Mouse (Mus musculus): ENCODE data around the gene Tcfl5. TPM values are rescaled to one million over a fixed set of nuclear protein-coding genes. Genes with fewer than 3 reads are reported as not detected.
A peak's percentile ranks its signal among the peaks of the same experiment; 100 is the strongest.

Gene Tcfl5
- 2.0 TPM in 1 of 2 replicates, not detected in the other for polyA plus RNA-seq (2011; ENCODE audit: insufficient read depth, insufficient read length, low replicate concordance, missing spikeins)

DNA sequence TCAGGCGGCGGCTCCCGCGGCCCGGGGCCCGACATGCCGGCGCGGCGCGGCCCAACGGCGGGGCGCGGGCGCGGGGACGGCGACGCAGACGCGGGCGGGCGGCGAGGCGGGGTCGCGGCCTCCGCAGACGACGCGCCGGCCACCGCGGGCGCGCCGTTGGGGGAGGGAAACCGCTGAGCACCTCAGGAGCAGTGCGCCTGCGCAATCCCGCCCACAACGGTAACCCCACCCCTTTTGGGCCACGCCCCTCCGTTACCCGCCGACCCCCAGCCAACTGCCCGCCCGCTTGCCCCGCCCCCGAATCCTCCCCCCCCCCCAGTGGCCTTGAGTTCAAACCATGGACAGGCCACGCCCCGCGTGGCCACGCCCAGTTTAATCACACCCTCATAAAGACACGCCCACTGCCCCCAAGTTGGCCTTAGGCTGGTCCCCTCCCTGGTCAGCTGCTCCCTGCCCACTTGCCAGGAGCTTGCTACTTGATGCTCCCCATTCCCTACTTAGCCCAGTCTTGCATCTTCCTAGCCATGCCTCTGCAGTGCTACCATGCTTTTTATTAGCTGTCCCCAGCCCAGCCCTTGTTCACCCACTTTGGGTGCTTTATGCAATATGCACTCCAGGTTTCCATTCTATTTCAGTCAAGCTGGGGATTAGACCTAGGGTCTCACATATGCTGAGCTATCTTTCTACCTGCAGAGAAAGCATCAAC, at the start of gene Tcfl5:
TSS of gene Tcfl5 (minus strand) at position 154 of the 706 bp plus-strand sequence.
- no peak within 1 kb of the TSS for H3K4me3 ChIP-seq (replicated peaks; ENCODE audit: control insufficient read depth, low read depth, low read length)
- H3K27ac ChIP-seq (ENCODE audit: control insufficient read depth, insufficient read depth, low read depth, low read length, poor library complexity), result no peak within 1 kb of the TSS
- WGBS, result 53% methylated on average over 48 of the region's 56 CpGs
- H3K4me1 ChIP-seq (ENCODE audit: control insufficient read depth, insufficient read depth, low read length), result no peaks in the 10 kb centered on the region
- no peak for TF ChIP-seq CTCF (IDR thresholded peaks at IDR 0.05; ENCODE audit: control insufficient read depth, insufficient read depth, low read length)
- no peak for TF ChIP-seq POLR2A (IDR thresholded peaks at IDR 0.05; ENCODE audit: borderline replicate concordance, control insufficient read depth, low read depth, low read length)

DNA sequence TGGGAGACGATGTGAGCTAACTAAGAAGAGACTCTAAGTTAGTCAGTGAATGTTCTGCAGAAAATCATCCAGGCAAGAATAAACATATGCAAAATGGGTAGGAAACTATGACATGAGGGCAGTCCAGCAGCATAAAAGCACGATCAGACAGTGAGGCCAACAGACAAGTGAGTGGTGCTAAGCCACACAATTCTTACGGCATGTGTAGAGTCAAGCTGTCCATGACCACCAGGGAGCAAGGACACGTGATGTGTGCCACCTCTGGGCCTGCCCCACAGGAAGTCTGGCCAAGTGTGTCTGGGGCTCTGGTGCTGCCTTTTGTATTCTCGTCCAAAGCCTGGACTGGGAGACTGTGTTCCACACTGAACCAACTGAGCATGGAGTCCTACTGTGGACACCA, 47.3 kb upstream of the Tcfl5 start:
- WGBS, result 36% methylated on average over 5 of the region's 5 CpGs
- TF ChIP-seq CTCF (IDR thresholded peaks at IDR 0.05; ENCODE audit: control insufficient read depth, insufficient read depth, low read length) (no peak), POLR2A (IDR thresholded peaks at IDR 0.05; ENCODE audit: borderline replicate concordance, control insufficient read depth, low read depth, low read length) (no peak)
- no peak overlapping the region for H3K27ac ChIP-seq (ENCODE audit: control insufficient read depth, insufficient read depth, low read depth, low read length, poor library complexity)
- H3K4me3 ChIP-seq (replicated peaks; ENCODE audit: control insufficient read depth, low read depth, low read length), result no peak overlapping the region
- peaks cover 2% of the 10 kb centered on the region for H3K4me1 ChIP-seq (ENCODE audit: control insufficient read depth, insufficient read depth, low read length)

DNA sequence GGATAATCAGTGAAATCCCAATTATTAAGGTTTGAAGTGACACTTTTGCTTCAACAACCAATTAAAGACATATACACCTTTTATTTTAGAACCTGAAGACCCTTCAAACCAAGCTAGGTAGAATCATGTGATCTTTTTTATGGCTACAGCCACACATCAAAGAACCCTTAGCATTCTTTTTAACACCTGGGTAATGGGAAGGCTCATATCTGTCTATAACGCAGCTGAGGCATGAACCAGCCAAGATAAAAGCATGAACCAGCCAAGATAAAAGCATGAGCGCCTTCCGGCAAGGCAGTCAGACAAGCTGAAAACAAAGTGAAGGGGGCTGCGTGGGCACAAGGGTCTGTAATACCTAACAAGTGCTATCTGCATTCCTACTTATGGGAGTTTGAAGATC, 41.5 kb upstream of the Tcfl5 start:
- WGBS, result 77% methylated on average over 4 of the region's 4 CpGs
- Histone ChIP-seq H3K4me1 (ENCODE audit: control insufficient read depth, insufficient read depth, low read length) (no peaks in the 10 kb centered on the region), H3K27ac (ENCODE audit: control insufficient read depth, insufficient read depth, low read depth, low read length, poor library complexity) (no peak overlapping the region), H3K4me3 (replicated peaks; ENCODE audit: control insufficient read depth, low read depth, low read length) (no peak overlapping the region)
- TF ChIP-seq CTCF (IDR thresholded peaks at IDR 0.05; ENCODE audit: control insufficient read depth, insufficient read depth, low read length) (no peak), POLR2A (IDR thresholded peaks at IDR 0.05; ENCODE audit: borderline replicate concordance, control insufficient read depth, low read depth, low read length) (no peak)

DNA sequence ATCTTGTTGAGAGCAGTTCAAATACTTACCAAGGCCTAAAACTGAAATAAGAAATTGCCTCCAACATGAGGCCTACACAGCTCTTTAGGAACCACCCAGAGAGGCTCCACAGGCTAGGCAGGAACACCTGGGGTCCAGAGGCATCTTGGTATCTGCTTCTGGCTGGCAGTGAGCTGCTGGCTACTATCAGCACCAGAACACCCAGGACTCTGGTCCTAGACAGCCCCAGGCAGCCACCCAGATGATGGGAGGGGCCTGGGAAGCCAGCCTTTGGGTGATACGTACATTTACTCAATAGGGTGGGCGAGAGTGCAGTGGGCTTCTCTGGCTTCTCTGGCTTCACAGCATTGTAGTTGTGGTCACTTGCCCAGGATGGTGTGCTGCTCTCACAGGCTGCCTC, 41.0 kb upstream of the Tcfl5 start:
- 80% methylated on average over 2 of the region's 2 CpGs for WGBS
- no peak overlapping the region for H3K4me3 ChIP-seq (replicated peaks; ENCODE audit: control insufficient read depth, low read depth, low read length)
- H3K27ac ChIP-seq (ENCODE audit: control insufficient read depth, insufficient read depth, low read depth, low read length, poor library complexity), result peak overlapping the region; percentile 30; the same call in 1 of the 2 replicates

DNA sequence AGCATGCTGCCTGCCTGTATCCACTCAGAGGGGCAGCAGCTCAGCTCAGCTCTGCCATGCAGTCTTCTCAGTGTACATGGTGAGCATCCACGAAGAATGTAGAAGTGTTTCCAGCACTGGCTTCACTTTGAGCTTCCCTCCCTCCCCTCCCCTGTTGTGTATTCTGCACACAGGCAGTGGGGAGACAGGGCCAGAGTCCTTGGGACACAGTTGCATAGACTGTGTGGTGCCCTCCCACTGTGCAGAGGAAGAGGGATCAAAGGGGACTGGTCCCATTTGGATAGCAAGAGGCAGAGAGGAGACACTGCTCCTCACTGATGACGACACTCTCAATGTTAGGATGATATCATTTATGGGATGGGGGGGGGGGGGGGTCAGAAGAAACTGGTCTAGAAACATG, 38.7 kb upstream of the Tcfl5 start:
- no peak overlapping the region for H3K4me3 ChIP-seq (replicated peaks; ENCODE audit: control insufficient read depth, low read depth, low read length)
- H3K27ac ChIP-seq (ENCODE audit: control insufficient read depth, insufficient read depth, low read depth, low read length, poor library complexity), result no peak overlapping the region
- peaks cover 1% of the 10 kb centered on the region; the same call in 1 of the 2 replicates for H3K4me1 ChIP-seq (ENCODE audit: control insufficient read depth, insufficient read depth, low read length)
- WGBS, result 58% methylated on average over 2 of the region's 2 CpGs
- TF ChIP-seq CTCF (IDR thresholded peaks at IDR 0.05; ENCODE audit: control insufficient read depth, insufficient read depth, low read length) (no peak), POLR2A (IDR thresholded peaks at IDR 0.05; ENCODE audit: borderline replicate concordance, control insufficient read depth, low read depth, low read length) (no peak)

More for the DNA sequence above, 41.0 kb upstream of the Tcfl5 start:
- peaks cover 1% of the 10 kb centered on the region; the same call in 1 of the 2 replicates for H3K4me1 ChIP-seq (ENCODE audit: control insufficient read depth, insufficient read depth, low read length)
- TF ChIP-seq CTCF (IDR thresholded peaks at IDR 0.05; ENCODE audit: control insufficient read depth, insufficient read depth, low read length), result no peak
- TF ChIP-seq POLR2A (IDR thresholded peaks at IDR 0.05; ENCODE audit: borderline replicate concordance, control insufficient read depth, low read depth, low read length), result no peak

DNA sequence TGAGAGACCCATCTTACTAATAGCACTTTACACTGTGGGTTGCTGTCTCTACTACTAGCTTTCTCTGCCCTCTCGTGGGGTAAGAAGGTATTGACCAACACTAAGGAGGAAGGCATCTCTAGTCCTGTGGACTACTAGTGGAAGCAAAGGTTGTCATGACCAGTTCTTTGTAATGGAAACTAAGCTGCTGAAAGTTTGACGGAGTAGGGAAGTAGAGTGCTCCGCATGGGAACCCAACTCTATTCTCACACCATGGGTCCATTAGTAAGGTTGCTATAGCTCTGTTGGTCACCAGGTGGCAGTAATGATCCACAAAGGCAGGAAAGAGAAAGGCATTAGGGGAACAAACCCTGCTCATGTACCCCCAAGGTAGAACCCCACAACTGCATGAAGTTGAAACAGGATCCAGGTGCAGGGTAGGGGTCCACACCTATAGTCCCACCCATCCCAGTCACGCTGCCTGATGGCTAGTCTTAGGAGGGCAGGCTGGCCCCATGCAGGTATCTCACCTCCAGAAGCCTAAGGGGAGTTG, 36.2 kb upstream of the Tcfl5 start:
- WGBS, result 8% methylated on average over 4 of the region's 4 CpGs
- H3K27ac ChIP-seq (ENCODE audit: control insufficient read depth, insufficient read depth, low read depth, low read length, poor library complexity), result no peak overlapping the region
- H3K4me3 ChIP-seq (replicated peaks; ENCODE audit: control insufficient read depth, low read depth, low read length), result no peak overlapping the region
- TF ChIP-seq POLR2A (IDR thresholded peaks at IDR 0.05; ENCODE audit: borderline replicate concordance, control insufficient read depth, low read depth, low read length), result no peak
- peak; percentile 49; the same call in 1 of the 2 replicates for TF ChIP-seq CTCF (IDR thresholded peaks at IDR 0.05; ENCODE audit: control insufficient read depth, insufficient read depth, low read length)
- H3K4me1 ChIP-seq (ENCODE audit: control insufficient read depth, insufficient read depth, low read length), result peaks cover 1% of the 10 kb centered on the region; the same call in 1 of the 2 replicates

DNA sequence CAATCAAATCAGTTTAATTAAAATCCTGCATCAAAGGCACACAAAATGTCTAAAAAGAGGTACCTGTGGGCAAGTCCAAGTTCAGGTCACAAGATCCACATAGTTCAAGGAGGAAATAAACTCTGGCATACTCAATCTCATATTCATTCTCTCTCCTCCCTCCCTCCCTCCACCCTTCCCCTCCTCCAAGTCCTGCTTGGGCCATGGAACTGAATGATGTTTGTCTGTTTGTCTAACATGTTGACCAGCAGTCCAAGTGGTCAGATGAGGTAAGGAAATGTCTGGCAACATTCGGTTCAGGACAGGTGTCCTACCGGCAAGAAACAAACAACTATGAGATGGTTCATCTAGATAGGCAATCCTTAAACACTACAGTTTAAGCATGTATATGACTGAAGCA, 34.2 kb upstream of the Tcfl5 start:
- Histone ChIP-seq H3K27ac (ENCODE audit: control insufficient read depth, insufficient read depth, low read depth, low read length, poor library complexity) (no peak overlapping the region), H3K4me3 (replicated peaks; ENCODE audit: control insufficient read depth, low read depth, low read length) (no peak overlapping the region), H3K4me1 (ENCODE audit: control insufficient read depth, insufficient read depth, low read length) (peaks cover 1% of the 10 kb centered on the region; the same call in 1 of the 2 replicates)
- TF ChIP-seq POLR2A (IDR thresholded peaks at IDR 0.05; ENCODE audit: borderline replicate concordance, control insufficient read depth, low read depth, low read length) (no peak), CTCF (IDR thresholded peaks at IDR 0.05; ENCODE audit: control insufficient read depth, insufficient read depth, low read length) (no peak)
- 84% methylated on average over 2 of the region's 2 CpGs for WGBS

DNA sequence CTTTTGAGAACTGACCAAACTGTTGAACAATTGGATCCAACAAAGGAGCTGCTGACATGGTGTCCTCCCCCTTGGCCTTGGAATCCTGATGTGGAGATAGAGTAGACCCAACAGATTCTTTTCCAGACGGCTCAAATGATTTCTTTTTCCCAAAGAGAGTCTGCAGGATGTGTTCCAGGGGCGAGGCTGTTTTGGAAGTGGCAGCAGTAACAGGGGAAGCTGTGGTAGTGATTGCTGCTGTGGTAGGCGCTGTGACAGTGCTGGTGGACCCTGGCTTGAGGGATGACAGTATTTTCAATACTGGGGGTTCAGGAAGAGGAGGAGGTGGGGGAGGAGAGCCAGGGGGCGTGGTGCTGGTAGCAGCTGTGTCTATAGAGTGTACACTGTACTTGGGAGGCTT, 19.5 kb upstream of the Tcfl5 start:
- TF ChIP-seq CTCF (IDR thresholded peaks at IDR 0.05; ENCODE audit: control insufficient read depth, insufficient read depth, low read length) (no peak), POLR2A (IDR thresholded peaks at IDR 0.05; ENCODE audit: borderline replicate concordance, control insufficient read depth, low read depth, low read length) (no peak)
- 87% methylated on average over 4 of the region's 4 CpGs for WGBS
- H3K27ac ChIP-seq (ENCODE audit: control insufficient read depth, insufficient read depth, low read depth, low read length, poor library complexity), result no peak overlapping the region
- H3K4me3 ChIP-seq (replicated peaks; ENCODE audit: control insufficient read depth, low read depth, low read length), result no peak overlapping the region
- no peaks in the 10 kb centered on the region for H3K4me1 ChIP-seq (ENCODE audit: control insufficient read depth, insufficient read depth, low read length)

Measured in bone marrow, adult 2 months (tissue).